Mouse (Mus musculus) cortical plate, adult 2 months (tissue): ENCODE measurements around the gene Coro2b.

Source experiments
- CTCF ChIP-seq: fragments of 200-500 bp; IDR thresholded peaks from 2 replicates; pipeline ENCODE4 v1.5.1; 2011; ENCODE audit warnings: mild to moderate bottlenecking, control low read depth, low read length; ENCODE audit not compliant: insufficient read depth; ENCODE audit errors: extremely low read depth
- POLR2A ChIP-seq: fragments of 200-500 bp; IDR thresholded peaks from 2 replicates; pipeline ENCODE4 v1.6.1; 2011; ENCODE audit warnings: mild to moderate bottlenecking, low read length, control low read depth; ENCODE audit not compliant: insufficient read depth; ENCODE audit errors: extremely low read depth

DNA sequence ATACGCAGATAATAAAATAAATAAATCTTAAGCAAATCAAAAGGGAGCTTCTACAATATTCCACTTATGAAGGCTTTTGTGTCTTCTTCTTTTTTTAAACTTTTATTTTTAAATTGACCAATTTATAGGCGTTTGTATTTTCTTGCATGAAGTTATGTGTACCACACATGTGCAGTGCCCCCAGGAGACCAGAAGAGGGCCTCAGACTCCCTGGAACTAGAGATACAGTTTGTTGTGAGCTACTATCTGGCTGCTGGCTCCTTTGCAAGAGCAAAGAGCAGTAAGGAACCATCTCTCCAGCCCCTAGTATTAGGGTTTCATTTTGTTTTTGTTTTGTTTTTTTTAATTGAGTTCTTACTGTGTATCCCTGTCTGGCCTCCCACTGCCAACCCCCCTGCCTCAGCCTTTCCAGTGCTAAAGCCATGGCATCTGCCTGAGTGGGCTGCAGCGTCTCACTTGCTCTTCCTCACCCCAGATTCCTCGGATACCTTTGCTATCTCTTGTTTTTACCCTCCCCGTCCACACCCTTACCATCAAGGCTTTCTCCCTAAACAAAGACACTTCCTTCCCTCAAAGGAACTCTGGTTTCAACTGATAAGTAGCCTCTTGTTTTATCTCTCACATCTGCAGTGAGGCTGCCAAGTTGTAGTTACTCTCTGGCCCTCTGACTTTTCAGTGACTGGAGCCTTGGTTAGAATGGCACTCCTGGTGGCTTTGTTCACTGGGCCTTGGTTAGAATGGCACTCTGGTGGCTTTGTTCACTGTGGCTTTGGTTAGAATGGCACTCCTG, 129.3 kb downstream of the Coro2b start:
- TF ChIP-seq CTCF, result no peak
- no peak for TF ChIP-seq POLR2A
